Mouse (Mus musculus): ENCODE measurements around the gene Ass1.

The Ass1 gene

GRCm38 (mm10) chr2:31482914-31483575 is 13.0 kb downstream of the Ass1 start:
- peak; percentile 81 to 95 for DNase-seq (ENCODE audit: inconsistent age in 2 of 2, low spot score in 1 of 2)

GRCm38 (mm10) chr2:31484187-31484586 is 14.2 kb downstream of the Ass1 start:
- peak; percentile 78 to 92 for DNase-seq (ENCODE audit: inconsistent age in 2 of 2, low spot score in 1 of 2)

- no peak for DNase-seq (ENCODE audit: inconsistent age in 2 of 2, low spot score in 1 of 2)
Observed at GRCm38 (mm10) chr2:31489166-31489565, 19.2 kb downstream of the Ass1 start.

- DNase-seq (ENCODE audit: inconsistent age in 2 of 2, low spot score in 1 of 2): no peak
Observed at GRCm38 (mm10) chr2:31490556-31490955, 20.5 kb downstream of the Ass1 start.

- DNase-seq (ENCODE audit: inconsistent age in 2 of 2, low spot score in 1 of 2): no peak
Observed at GRCm38 (mm10) chr2:31492308-31492707, 22.3 kb downstream of the Ass1 start.

- DNase-seq (ENCODE audit: inconsistent age in 2 of 2, low spot score in 1 of 2): no peak
Observed at GRCm38 (mm10) chr2:31493243-31493642, 23.2 kb downstream of the Ass1 start.

GRCm38 (mm10) chr2:31494315-31494714 is 24.3 kb downstream of the Ass1 start:
- no peak for DNase-seq (ENCODE audit: inconsistent age in 2 of 2, low spot score in 1 of 2)

GRCm38 (mm10) chr2:31495046-31495476 is 25.1 kb downstream of the Ass1 start:
- no peak for DNase-seq (ENCODE audit: inconsistent age in 2 of 2, low spot score in 1 of 2)

- DNase-seq (ENCODE audit: inconsistent age in 2 of 2, low spot score in 1 of 2): no peak
Observed at GRCm38 (mm10) chr2:31496141-31496540, 26.1 kb downstream of the Ass1 start.

- DNase-seq (ENCODE audit: inconsistent age in 2 of 2, low spot score in 1 of 2): no peak
Observed at GRCm38 (mm10) chr2:31497113-31497512, 27.1 kb downstream of the Ass1 start.

- no peak for DNase-seq (ENCODE audit: inconsistent age in 2 of 2, low spot score in 1 of 2)
Observed at GRCm38 (mm10) chr2:31497635-31498034, 27.6 kb downstream of the Ass1 start.

GRCm38 (mm10) chr2:31499327-31500291 is 29.6 kb downstream of the Ass1 start:
- no peak for DNase-seq (ENCODE audit: inconsistent age in 2 of 2, low spot score in 1 of 2)

- DNase-seq (ENCODE audit: inconsistent age in 2 of 2, low spot score in 1 of 2): no peak
Observed at GRCm38 (mm10) chr2:31500292-31501204, 30.5 kb downstream of the Ass1 start.

GRCm38 (mm10) chr2:31501448-31502130 is 31.6 kb downstream of the Ass1 start:
- peak in 1 of 2 experiments; percentile 51 for DNase-seq (ENCODE audit: inconsistent age in 2 of 2, low spot score in 1 of 2)

GRCm38 (mm10) chr2:31502616-31503522 is 32.9 kb downstream of the Ass1 start:
- DNase-seq (ENCODE audit: inconsistent age in 2 of 2, low spot score in 1 of 2): no peak

GRCm38 (mm10) chr2:31505472-31505871 is 35.5 kb downstream of the Ass1 start:
- DNase-seq (ENCODE audit: inconsistent age in 2 of 2, low spot score in 1 of 2): no peak

- DNase-seq (ENCODE audit: inconsistent age in 2 of 2, low spot score in 1 of 2): no peak
Observed at GRCm38 (mm10) chr2:31508851-31509250, 38.8 kb downstream of the Ass1 start.

GRCm38 (mm10) chr2:31511316-31511715 is 41.3 kb downstream of the Ass1 start:
- DNase-seq (ENCODE audit: inconsistent age in 2 of 2, low spot score in 1 of 2): no peak

- no peak for DNase-seq (ENCODE audit: inconsistent age in 2 of 2, low spot score in 1 of 2)
Observed at GRCm38 (mm10) chr2:31516557-31516956, 46.5 kb downstream of the Ass1 start.
